17 mouse cellular contexts compared by ENCODE assay signal in genomic region chr5:30172931-30173692, GRCm38 (mm10). TPM values are rescaled to one million over a fixed set of nuclear protein-coding genes. Genes with fewer than 3 reads are reported as not detected.
A peak's percentile ranks its signal among the peaks of the same experiment; 100 is the strongest.
DNase-seq lines count a peak whose midpoint lies in the region; ATAC-seq and TF ChIP-seq lines count a peak whose summit lies in the region.
"Had no signal": no experiment of that assay in that cellular context is flagged by ENCODE, and none has a peak within 500 bp of the region (broad histone marks: within the 10 kb centered on the region; RNA-seq: fewer than 3 reads in every experiment).

No protein-coding gene starts in this region.

- 46% methylated on average over 20 of the region's 20 CpGs for WGBS in heart, embryonic 10.5 days
- WGBS in intestine, embryonic 16.5 days, result 32% methylated on average over 20 of the region's 20 CpGs

- no peaks in the 10 kb centered on the region for H3K9me3 ChIP-seq in heart, embryonic 10.5 days
- no peaks in the 10 kb centered on the region for H3K9me3 ChIP-seq in E14TG2a.4 (ENCODE audit: low read length)
- H3K9me3 ChIP-seq in intestine, embryonic 16.5 days (ENCODE audit: control insufficient read depth, low read length), result no peaks in the 10 kb centered on the region
- H3K9me3 ChIP-seq: forebrain, embryonic 10.5 days; liver, embryonic 15.5 days had no signal

- peaks cover 71% of the 10 kb centered on the region for H3K36me3 ChIP-seq in heart, embryonic 10.5 days
- peaks cover 69% of the 10 kb centered on the region for H3K36me3 ChIP-seq in E14TG2a.4 (ENCODE audit: insufficient read depth, low read length)
- peaks cover 7% of the 10 kb centered on the region; the same call in 1 of the 2 replicates for H3K36me3 ChIP-seq in intestine, embryonic 16.5 days (ENCODE audit: control insufficient read depth, insufficient read depth, low read length)

- peak overlapping the region; percentile 77; the same call in 1 of the 2 replicates for H3K27ac ChIP-seq in heart, embryonic 10.5 days
- peak overlapping the region; percentile 98 for H3K27ac ChIP-seq in brown adipose tissue, adult 24 weeks (replicated peaks; ENCODE audit: low read depth, low read length)
- H3K27ac ChIP-seq in intestine, embryonic 16.5 days (ENCODE audit: low read length), result peak overlapping the region; percentile 27; the same call in 1 of the 2 replicates
- H3K27ac ChIP-seq: forebrain, embryonic 10.5 days; kidney, postnatal 0 days; liver, embryonic 15.5 days had no signal

- no peak overlapping the region for H3K9ac ChIP-seq in intestine, embryonic 16.5 days (ENCODE audit: low read depth, low read length)
- H3K9ac ChIP-seq: liver, embryonic 15.5 days had no signal

- no peaks in the 10 kb centered on the region for H3K27me3 ChIP-seq in heart, embryonic 10.5 days (ENCODE audit: insufficient read depth, poor library complexity, severe bottlenecking)
- H3K27me3 ChIP-seq in E14TG2a.4 (ENCODE audit: insufficient read depth, low read length), result no peaks in the 10 kb centered on the region
- no peaks in the 10 kb centered on the region for H3K27me3 ChIP-seq in intestine, embryonic 16.5 days (replicated peaks; ENCODE audit: control insufficient read depth, insufficient read depth, low read length)
- H3K27me3 ChIP-seq: liver, embryonic 15.5 days had no signal

- no peak overlapping the region for H3K4me3 ChIP-seq in heart, embryonic 10.5 days
- H3K4me3 ChIP-seq in E14TG2a.4 (replicated peaks; ENCODE audit: low read length), result peak overlapping the region; percentile 51
- H3K4me3 ChIP-seq in brown adipose tissue, adult 24 weeks (ENCODE audit: insufficient read depth, low read depth, low read length), result no peak overlapping the region
- no peak overlapping the region for H3K4me3 ChIP-seq in intestine, embryonic 16.5 days (ENCODE audit: low read length)
- H3K4me3 ChIP-seq: forebrain, embryonic 10.5 days; liver, embryonic 15.5 days had no signal

- ATAC-seq in intestine, embryonic 16.5 days, result peak; percentile 60

- H3K4me1 ChIP-seq in heart, embryonic 10.5 days, result peaks cover 21% of the 10 kb centered on the region
- H3K4me1 ChIP-seq in E14TG2a.4 (replicated peaks; ENCODE audit: low read depth, low read length), result peaks cover 59% of the 10 kb centered on the region
- H3K4me1 ChIP-seq in brown adipose tissue, adult 24 weeks (ENCODE audit: control insufficient read depth, insufficient read depth, insufficient read length, low read length), result peaks cover 12% of the 10 kb centered on the region
- peaks cover 18% of the 10 kb centered on the region; the same call in 1 of the 2 replicates for H3K4me1 ChIP-seq in intestine, embryonic 16.5 days (ENCODE audit: control insufficient read depth, insufficient read depth, low read length)

- no peak for TF ChIP-seq CTCF in E14TG2a.4 (conservative IDR thresholded peaks at IDR 0.05; ENCODE audit: low read length)

- intact Hi-C loops in heart, postnatal 25 days (cut with DNase I), result loop anchor here (5.0 kb wide), 1 partner anchor 46 kb away; no protein-coding TSS in a partner anchor

- DNase-seq in heart, embryonic 10.5 days (ENCODE audit: low spot score), result no peak
- no peak for DNase-seq in heart, postnatal 25 days (ENCODE audit: low spot score)
- DNase-seq in retina, embryonic 14.5 days (ENCODE audit: low spot score), result no peak
- DNase-seq in kidney, adult 18-20 months, result no peak
- DNase-seq: B cell, adult 2 months; cerebellum, adult 11-12 months; layer of hippocampus, adult 9-11 months; lung, postnatal 36 days; midbrain, embryonic 14.5 days had no signal

- no peak overlapping the region for H3K4me2 ChIP-seq in intestine, embryonic 16.5 days (ENCODE audit: low read depth, low read length)
- H3K4me2 ChIP-seq: liver, embryonic 15.5 days had no signal

RNA-seq across cellular contexts. Expression of gene Hadhb, which starts 18.1 kb away (rescaled TPM):
- polyA plus RNA-seq in heart, embryonic 10.5 days (2016; fragmentation: Nextera tagmentation; extraction: Ambion mirVana), result 207 and 288 TPM in 2 replicates
- 1,000 to 10,000 TPM; 1,651 to 1,795 TPM for total RNA-seq in heart, postnatal 25 days (2021)
- 4,023 and 4,386 TPM in 2 replicates for polyA plus RNA-seq in brown adipose tissue, adult 24 weeks (2012; ENCODE audit: insufficient read depth, insufficient read length, missing spikeins)
- 340 and 367 TPM in 2 replicates for polyA plus RNA-seq in intestine, embryonic 16.5 days (2015; fragmentation: Nextera tagmentation; extraction: Ambion mirVana)

RNA-seq across cellular contexts. Expression of gene Hadha, which starts 18.1 kb away (rescaled TPM):
- 136 and 210 TPM in 2 replicates for polyA plus RNA-seq in heart, embryonic 10.5 days (2016; fragmentation: Nextera tagmentation; extraction: Ambion mirVana)
- 1,000 to 10,000 TPM; 1,064 to 1,096 TPM for total RNA-seq in heart, postnatal 25 days (2021)
- 1,889 and 2,102 TPM in 2 replicates for polyA plus RNA-seq in brown adipose tissue, adult 24 weeks (2012; ENCODE audit: insufficient read depth, insufficient read length, missing spikeins)
- 232 and 255 TPM in 2 replicates for polyA plus RNA-seq in intestine, embryonic 16.5 days (2015; fragmentation: Nextera tagmentation; extraction: Ambion mirVana)

RNA-seq across cellular contexts. Expression of gene Adgrf3, which starts 32.4 kb away (rescaled TPM):
- 0.16 and 0.17 TPM in 2 replicates for polyA plus RNA-seq in heart, embryonic 10.5 days (2016; fragmentation: Nextera tagmentation; extraction: Ambion mirVana)
- total RNA-seq in heart, postnatal 25 days (2021), result under 1 TPM; 0.08 to 0.11 TPM
- not detected in 2 replicates for polyA plus RNA-seq in brown adipose tissue, adult 24 weeks (2012; ENCODE audit: insufficient read depth, insufficient read length, missing spikeins)
- 0.15 and 0.29 TPM in 2 replicates for polyA plus RNA-seq in intestine, embryonic 16.5 days (2015; fragmentation: Nextera tagmentation; extraction: Ambion mirVana)
- total RNA-seq: common myeloid progenitor, adult 5-6 weeks; left cerebral cortex, postnatal 36 days had no signal
- polyA plus RNA-seq: forebrain, embryonic 10.5 days; liver, embryonic 15.5 days; midbrain, embryonic 14.5 days had no signal

RNA-seq across cellular contexts. Expression of gene Selenoi, which starts 59.3 kb away (rescaled TPM):
- 23.3 and 25.6 TPM in 2 replicates for polyA plus RNA-seq in heart, embryonic 10.5 days (2016; fragmentation: Nextera tagmentation; extraction: Ambion mirVana)
- 10 to 100 TPM; 14.1 to 16.2 TPM for total RNA-seq in heart, postnatal 25 days (2021)
- polyA plus RNA-seq in brown adipose tissue, adult 24 weeks (2012; ENCODE audit: insufficient read depth, insufficient read length, missing spikeins), result 10.4 and 12.5 TPM in 2 replicates
- 52.2 and 57.8 TPM in 2 replicates for polyA plus RNA-seq in intestine, embryonic 16.5 days (2015; fragmentation: Nextera tagmentation; extraction: Ambion mirVana)

Comparison
In these comparisons a context has a peak if more than half of its experiments do, and no peak if none do; other contexts are left out.
1. H3K27ac ChIP-seq: peak in every context shown above with its lines; median percentile 98 in brown adipose tissue, adult 24 weeks; 77 in heart, embryonic 10.5 days; 27 in intestine, embryonic 16.5 days.
2. RNA of gene Hadhb, which starts 18.1 kb away (polyA plus RNA-seq): 4,023 to 4,386 TPM in brown adipose tissue, adult 24 weeks; 340 to 367 TPM in intestine, embryonic 16.5 days and 207 to 288 TPM in heart, embryonic 10.5 days; every median in the first group is over 10 times any median in the second.